Mouse (Mus musculus) forebrain, embryonic 14.5 days (tissue): Measurements from ENCODE around the gene Cstad. TPM values are rescaled to one million over a fixed set of nuclear protein-coding genes. Genes with fewer than 3 reads are reported as not detected.
A peak's percentile ranks its signal among the peaks of the same experiment; 100 is the strongest.

Experiments
- ATAC-seq: fragments of 200-750 bp; cut with Nextera tagmentation; 2 replicates; pipeline ENCODE4 v1.8.0; 2017; ENCODE audit warnings: mild to moderate bottlenecking, moderate library complexity
- DNase-seq: peaks from one replicate; pipeline ENCODE4 v3.0.0-alpha.2; 2015; ENCODE audit warnings: low spot score
- H3K27ac ChIP-seq: fragments of 300-500 bp; sonication (generic); 2 replicates; pipeline ENCODE4 v1.5.1; 2014; ENCODE audit warnings: low read depth, mild to moderate bottlenecking, control low read depth, low read length, moderate library complexity
- H3K27me3 ChIP-seq: fragments of 300-500 bp; sonication (generic); replicated peaks from 2 replicates; pipeline ENCODE4 v1.6.1; 2014; ENCODE audit warnings: low read length, control low read depth, mixed read lengths; ENCODE audit not compliant: control insufficient read depth, insufficient read depth
- H3K36me3 ChIP-seq: fragments of 300-500 bp; sonication (generic); 2 replicates; pipeline ENCODE4 v1.6.1; 2014; ENCODE audit warnings: low read length, control low read depth; ENCODE audit not compliant: control insufficient read depth, insufficient read depth
- H3K4me1 ChIP-seq: fragments of 300-500 bp; sonication (generic); 2 replicates; pipeline ENCODE4 v1.6.1; 2014; ENCODE audit warnings: antibody characterized with exemption, low read length, control low read depth; ENCODE audit not compliant: control insufficient read depth, insufficient read depth
- H3K4me2 ChIP-seq: fragments of 300-500 bp; sonication (generic); 2 replicates; pipeline ENCODE4 v1.6.1; 2014; ENCODE audit warnings: mild to moderate bottlenecking, control low read depth, low read length
- H3K4me3 ChIP-seq: fragments of 300-500 bp; sonication (generic); 2 replicates; pipeline ENCODE4 v1.5.1; 2014; ENCODE audit warnings: low read depth, low read length, control low read depth
- H3K9ac ChIP-seq: fragments of 300-500 bp; sonication (generic); 2 replicates; pipeline ENCODE4 v1.6.1; 2014; ENCODE audit warnings: mild to moderate bottlenecking, low read length, control low read depth, moderate library complexity
- H3K9me3 ChIP-seq: fragments of 300-500 bp; sonication (generic); replicated peaks from 2 replicates; pipeline ENCODE4 v1.6.1; 2016; ENCODE audit warnings: low read length, control low read depth, mixed read lengths; ENCODE audit not compliant: control insufficient read depth
- WGBS: fragments of 180-500 bp; shearing (Covaris S2); extraction: QIAGEN DNeasy Blood & Tissue Kit; methylation state at CpG from one replicate; pipeline ENCODE4 v1.1.7; 2014; 5-methylcytosine and 5-hydroxymethylcytosine counted together
- polyA plus RNA-seq: library from polyadenylated mRNA; unstranded; fragments of >200 nt; fragmentation: Nextera tagmentation; extraction: Ambion mirVana; gene quantifications from 2 replicates; pipeline ENCODE4 v1.2.1, GENCODE M21; 2014

Gene Cstad
- polyA plus RNA-seq, 1 experiment from 2014 or later: 1.2 TPM

DNA sequence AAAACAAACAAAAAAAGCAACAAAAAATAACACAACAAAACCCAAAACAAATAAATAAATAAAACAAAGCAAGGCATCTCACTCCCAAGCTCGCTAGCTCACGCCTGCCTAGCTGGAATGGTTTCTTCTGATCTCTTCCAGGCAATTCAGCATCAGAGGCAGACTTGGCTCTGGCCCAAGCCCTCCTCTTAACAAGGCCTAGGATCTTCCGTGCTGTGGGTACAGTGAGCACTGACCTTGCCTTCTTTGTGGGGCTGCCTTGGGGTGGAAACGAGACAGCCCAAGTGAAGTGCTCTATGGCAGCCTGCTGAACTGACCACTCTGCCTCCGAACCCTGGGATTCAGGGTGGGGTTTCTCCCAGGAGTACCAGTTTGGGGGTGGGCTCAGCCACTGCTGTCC is 52.0 kb downstream of the Cstad start:
- Histone ChIP-seq H3K36me3 (no peaks in the 10 kb centered on the region), H3K4me1 (peaks cover 36% of the 10 kb centered on the region), H3K4me2 (peak overlapping the region; percentile 36), H3K27ac (peak overlapping the region; percentile 95), H3K9ac (peak overlapping the region; percentile 58), H3K27me3 (no peaks in the 10 kb centered on the region), H3K4me3 (no peak overlapping the region), H3K9me3 (no peaks in the 10 kb centered on the region)
- DNase-seq: peak; percentile 95
- WGBS: 4% methylated on average over 5 of the region's 5 CpGs
- ATAC-seq: peak; percentile 80

DNA sequence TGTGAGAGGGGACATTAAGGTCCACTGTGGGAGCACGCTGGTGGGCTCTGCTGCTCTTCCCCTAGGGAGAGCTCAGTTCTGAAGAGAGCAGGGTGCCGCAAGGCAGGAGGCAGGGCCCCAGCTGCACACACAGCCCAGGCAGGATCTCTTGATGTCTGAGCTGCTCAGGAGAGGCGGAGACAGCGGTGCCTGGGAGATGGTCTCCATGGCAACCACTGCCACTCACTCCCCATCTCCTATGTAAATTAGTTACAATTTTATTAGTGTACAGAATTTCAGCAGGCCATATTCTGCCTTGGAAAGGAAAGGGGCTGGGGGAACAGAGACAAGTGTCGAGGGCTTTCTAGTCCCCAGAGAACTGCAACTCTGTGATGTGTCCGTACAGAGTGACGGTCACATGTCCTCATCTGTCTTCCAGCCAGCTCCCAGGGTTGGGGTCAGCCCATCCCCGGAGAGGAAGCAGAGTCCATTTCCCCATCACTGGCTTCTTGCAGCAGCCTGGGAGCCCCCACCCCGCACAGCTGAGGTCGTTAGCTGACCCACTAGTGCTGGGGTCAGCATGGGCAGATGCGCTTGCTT is 52.6 kb downstream of the Cstad start:
- no peaks in the 10 kb centered on the region for H3K27me3 ChIP-seq
- H3K4me2 ChIP-seq: peak overlapping the region; percentile 36
- DNase-seq (peak; percentile 97), ATAC-seq (peak; percentile 97)
- H3K9ac ChIP-seq: peak overlapping the region; percentile 58
- H3K4me3 ChIP-seq: no peak overlapping the region
- H3K9me3 ChIP-seq: no peaks in the 10 kb centered on the region
- H3K36me3 ChIP-seq: no peaks in the 10 kb centered on the region
- H3K27ac ChIP-seq: peak overlapping the region; percentile 95
- H3K4me1 ChIP-seq: peaks cover 40% of the 10 kb centered on the region
- WGBS: 6% methylated on average over 11 of the region's 11 CpGs

DNA sequence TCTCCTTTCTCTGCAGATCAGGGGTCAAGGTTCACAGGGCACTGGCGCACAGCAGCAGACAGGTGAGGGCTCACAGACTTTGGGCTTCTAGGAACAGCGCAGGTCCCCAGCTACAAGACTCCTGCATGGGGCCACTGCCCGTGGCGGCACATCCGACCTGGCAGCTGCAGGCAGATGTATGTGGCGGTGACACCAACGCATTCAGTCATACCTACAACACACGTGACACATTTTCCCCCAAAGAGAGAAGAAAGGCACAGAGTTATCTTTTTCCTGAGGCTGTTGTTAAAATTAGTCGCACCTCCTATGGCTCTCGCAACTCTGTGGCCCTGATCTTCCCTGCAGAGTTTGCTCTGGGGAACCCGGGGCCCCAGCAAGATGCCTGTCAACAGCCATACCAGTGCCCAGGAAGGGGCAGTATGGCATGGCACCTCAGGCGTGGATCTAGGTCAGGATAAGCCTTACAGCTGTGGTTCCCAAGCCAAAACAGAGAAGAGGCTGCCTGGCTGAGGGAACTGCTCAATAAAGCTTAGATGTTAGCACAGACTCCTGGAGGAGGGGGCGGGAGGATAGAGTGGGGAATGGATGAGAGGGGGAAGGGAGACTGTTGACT is 53.1 kb downstream of the Cstad start:
- 39% methylated on average over 13 of the region's 13 CpGs for WGBS
- Histone ChIP-seq H3K4me2 (peak overlapping the region; percentile 36), H3K9ac (peak overlapping the region; percentile 58), H3K27ac (peak overlapping the region; percentile 95), H3K36me3 (no peaks in the 10 kb centered on the region), H3K4me3 (no peak overlapping the region), H3K27me3 (no peaks in the 10 kb centered on the region), H3K9me3 (no peaks in the 10 kb centered on the region), H3K4me1 (peaks cover 46% of the 10 kb centered on the region)
- DNase-seq (peak; percentile 65), ATAC-seq (peak; percentile 13)

DNA sequence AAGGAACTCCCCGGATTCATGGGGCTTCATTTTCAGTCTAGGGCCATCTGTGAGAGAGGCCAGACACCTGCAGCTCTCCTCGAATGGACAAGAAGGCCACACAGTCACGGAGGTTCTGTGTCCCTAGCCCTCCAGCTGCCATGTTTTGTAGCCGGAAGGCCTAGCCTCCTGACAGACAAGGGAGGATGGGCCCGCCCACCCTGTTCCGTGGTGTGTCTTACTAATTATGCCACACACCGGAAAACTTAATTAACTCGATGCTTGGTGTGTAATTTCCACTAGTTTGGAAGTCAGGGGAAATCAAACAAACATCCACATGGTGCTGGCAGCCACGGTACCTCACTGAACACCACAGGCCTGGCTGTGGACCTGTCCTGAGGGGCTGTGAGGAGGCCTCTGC is 55.4 kb downstream of the Cstad start:
- no peak overlapping the region for H3K4me2 ChIP-seq
- no peaks in the 10 kb centered on the region for H3K36me3 ChIP-seq
- no peaks in the 10 kb centered on the region for H3K27me3 ChIP-seq
- no peaks in the 10 kb centered on the region for H3K9me3 ChIP-seq
- no peak overlapping the region for H3K4me3 ChIP-seq
- WGBS: 31% methylated on average over 9 of the region's 9 CpGs
- H3K27ac ChIP-seq: peak overlapping the region; percentile 94
- no peak for DNase-seq
- no peak for ATAC-seq
- H3K9ac ChIP-seq: 0 out of 2 replicates have a peak overlapping the region, but pooled peaks have one; percentile 13
- peaks cover 56% of the 10 kb centered on the region for H3K4me1 ChIP-seq

DNA sequence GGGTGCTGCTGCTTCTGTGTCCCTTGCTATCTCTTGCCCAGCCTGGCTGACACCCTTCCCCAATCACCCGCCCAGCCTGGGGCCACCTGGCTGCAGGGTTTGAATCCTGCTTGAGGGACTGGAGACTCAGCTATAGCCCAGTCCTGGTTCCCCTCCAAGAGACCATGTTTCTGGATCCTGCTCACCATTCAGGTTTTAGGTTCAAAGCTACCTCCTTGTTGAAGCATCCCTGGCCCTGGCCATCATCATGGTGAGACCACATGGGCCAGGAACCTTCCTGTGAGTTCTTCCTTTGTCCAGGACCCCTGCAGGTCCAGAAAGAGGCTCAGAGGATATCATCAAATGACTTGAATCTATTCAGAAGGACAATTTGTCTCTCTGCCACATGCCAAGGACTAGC is 57.0 kb downstream of the Cstad start:
- no peak for DNase-seq
- Histone ChIP-seq H3K27ac (peak overlapping the region; percentile 94), H3K4me2 (no peak overlapping the region), H3K27me3 (no peaks in the 10 kb centered on the region), H3K36me3 (no peaks in the 10 kb centered on the region), H3K4me1 (peaks cover 43% of the 10 kb centered on the region), H3K4me3 (no peak overlapping the region), H3K9me3 (no peaks in the 10 kb centered on the region), H3K9ac (no peak overlapping the region)
- 100% methylated on average over 1 of the region's 1 CpGs for WGBS
- ATAC-seq: no peak

DNA sequence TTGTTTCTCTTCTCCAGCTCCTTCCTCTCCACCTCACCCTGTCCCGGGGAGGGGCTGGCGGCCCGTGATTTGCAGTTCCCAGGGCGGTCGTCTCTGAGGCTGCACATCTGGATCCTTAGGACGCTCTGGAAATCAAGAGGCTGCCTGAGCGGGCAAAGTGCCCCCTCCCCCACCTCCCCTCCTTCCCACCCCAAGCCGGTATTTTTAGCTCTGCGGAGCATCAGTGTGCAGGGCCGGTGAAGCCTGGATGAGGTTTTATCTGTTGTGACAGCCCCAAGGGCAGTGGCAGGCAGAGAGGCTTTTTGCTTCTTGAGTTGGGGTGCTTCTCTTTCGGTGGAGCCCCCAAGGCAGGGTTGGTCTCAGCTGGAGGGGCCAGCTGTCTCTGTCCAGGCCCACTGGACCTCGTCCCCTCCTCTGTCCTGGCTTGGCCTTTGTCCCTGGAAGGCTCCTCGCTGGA is 57.8 kb downstream of the Cstad start:
- no peaks in the 10 kb centered on the region for H3K27me3 ChIP-seq
- H3K4me3 ChIP-seq: no peak overlapping the region
- WGBS: 12% methylated on average over 13 of the region's 13 CpGs
- peaks cover 43% of the 10 kb centered on the region for H3K4me1 ChIP-seq
- peak overlapping the region; percentile 45 for H3K9ac ChIP-seq
- H3K36me3 ChIP-seq: no peaks in the 10 kb centered on the region
- H3K9me3 ChIP-seq: no peaks in the 10 kb centered on the region
- peak overlapping the region; percentile 94 for H3K27ac ChIP-seq
- DNase-seq: peak; percentile 63
- 0 out of 2 replicates have a peak overlapping the region, but pooled peaks have one; percentile 16 for H3K4me2 ChIP-seq
- ATAC-seq: peak; percentile 51

DNA sequence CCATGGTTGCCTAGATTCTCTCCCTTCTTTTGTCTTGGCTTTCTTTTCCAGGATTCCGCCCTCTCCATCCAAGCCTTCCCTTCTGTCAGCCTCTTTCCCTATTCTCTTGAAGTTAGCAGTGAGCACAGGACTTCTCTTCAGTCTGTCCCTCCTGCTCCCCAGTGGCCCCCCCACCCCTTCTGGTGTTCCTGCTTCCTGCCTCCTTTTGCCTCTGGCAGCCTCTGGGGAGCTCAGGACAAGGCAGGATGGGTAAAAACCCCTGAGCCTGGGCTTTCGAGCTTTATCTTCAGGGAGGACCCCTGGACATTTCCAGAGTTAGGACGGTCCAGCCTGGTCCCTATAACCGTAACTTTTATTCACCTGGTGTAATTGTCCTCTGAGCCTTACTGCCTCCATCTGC is 58.2 kb downstream of the Cstad start:
- Histone ChIP-seq H3K27me3 (no peaks in the 10 kb centered on the region), H3K27ac (peak overlapping the region; percentile 94), H3K9me3 (no peaks in the 10 kb centered on the region), H3K4me2 (0 out of 2 replicates have a peak overlapping the region, but pooled peaks have one; percentile 16), H3K4me3 (no peak overlapping the region), H3K36me3 (no peaks in the 10 kb centered on the region), H3K9ac (peak overlapping the region; percentile 45), H3K4me1 (peaks cover 43% of the 10 kb centered on the region)
- DNase-seq (no peak), ATAC-seq (no peak)
- 79% methylated on average over 4 of the region's 4 CpGs for WGBS

DNA sequence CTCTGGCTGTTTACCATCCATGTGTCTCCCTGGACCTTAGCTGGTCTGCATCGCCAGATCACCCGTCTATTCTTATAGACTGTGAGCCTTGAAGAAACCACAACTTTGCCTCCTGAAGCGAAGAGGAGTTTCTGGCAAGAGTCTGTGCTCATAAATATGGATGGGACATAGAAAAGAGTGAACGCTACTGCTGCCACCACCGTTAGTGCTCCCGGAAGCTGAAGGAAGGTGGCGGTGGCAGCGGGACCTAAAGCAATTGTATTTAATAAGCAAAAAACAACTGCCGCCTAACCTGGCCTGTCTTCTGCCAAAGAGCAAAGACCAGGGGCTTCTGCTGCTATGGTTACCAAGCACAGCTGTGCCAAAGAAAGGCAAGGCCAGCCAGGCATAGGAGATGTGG is 59.3 kb downstream of the Cstad start:
- Histone ChIP-seq H3K27me3 (no peaks in the 10 kb centered on the region), H3K9me3 (no peaks in the 10 kb centered on the region), H3K36me3 (no peaks in the 10 kb centered on the region), H3K4me2 (no peak overlapping the region), H3K27ac (peak overlapping the region; percentile 50; the same call in 1 of the 2 replicates), H3K4me3 (no peak overlapping the region), H3K9ac (no peak overlapping the region), H3K4me1 (peaks cover 48% of the 10 kb centered on the region)
- WGBS: 36% methylated on average over 9 of the region's 9 CpGs
- ATAC-seq (no peak), DNase-seq (peak; percentile 39)

DNA sequence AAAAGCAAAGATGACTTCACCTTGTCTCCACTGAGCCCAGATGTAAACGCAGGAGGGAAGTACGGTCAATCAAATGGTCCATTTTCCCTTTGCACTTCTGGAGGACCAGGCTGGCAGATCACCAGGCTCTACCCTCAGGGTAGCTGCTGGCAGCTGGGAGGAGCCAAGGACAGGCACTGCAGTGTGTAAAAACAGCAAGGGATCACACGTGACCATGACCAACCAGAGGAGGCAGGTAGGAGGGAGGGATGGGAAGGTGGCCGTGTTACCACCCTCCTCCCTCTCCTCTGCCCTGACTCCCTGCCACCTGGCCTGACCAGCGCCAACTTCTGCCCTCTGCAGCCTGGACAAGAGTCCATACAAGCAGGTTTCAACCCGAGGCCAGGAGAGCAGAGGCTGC is 59.7 kb downstream of the Cstad start:
- no peak overlapping the region for H3K9ac ChIP-seq

More for the DNA sequence above, 59.7 kb downstream of the Cstad start:
- Histone ChIP-seq H3K36me3 (no peaks in the 10 kb centered on the region), H3K27ac (peak overlapping the region; percentile 50; the same call in 1 of the 2 replicates), H3K27me3 (no peaks in the 10 kb centered on the region), H3K4me1 (peaks cover 52% of the 10 kb centered on the region), H3K4me2 (no peak overlapping the region), H3K9me3 (no peaks in the 10 kb centered on the region), H3K4me3 (no peak overlapping the region)
- DNase-seq: no peak
- WGBS: 80% methylated on average over 6 of the region's 6 CpGs
- ATAC-seq: no peak
